Mouse (Mus musculus): ENCODE results near the gene Notch2. TPM values are rescaled to one million over a fixed set of nuclear protein-coding genes. Genes with fewer than 3 reads are reported as not detected.
A peak's percentile ranks its signal among the peaks of the same experiment; 100 is the strongest.

The Notch2 gene
- polyA plus RNA-seq, 1 experiment from 2014 or later = 7.9 TPM

- peaks cover 52% of the 10 kb centered on the region for H3K4me1 ChIP-seq (ENCODE audit: control insufficient read depth, low read depth, low read length)
- H3K9me3 ChIP-seq (replicated peaks; ENCODE audit: control insufficient read depth, low read length) = no peaks in the 10 kb centered on the region
- H3K4me2 ChIP-seq (ENCODE audit: low read depth, low read length) = no peak overlapping the region
- H3K36me3 ChIP-seq (ENCODE audit: control insufficient read depth, insufficient read depth) = no peaks in the 10 kb centered on the region
- H3K4me3 ChIP-seq (ENCODE audit: low read depth, low read length) = no peak overlapping the region
- H3K27me3 ChIP-seq (ENCODE audit: control insufficient read depth, insufficient read depth, low read depth, low read length) = no peaks in the 10 kb centered on the region
- no peak overlapping the region for H3K27ac ChIP-seq (ENCODE audit: low read length)
- ATAC-seq (ENCODE audit: low read depth) = peak; percentile 70
- no peak overlapping the region for H3K9ac ChIP-seq (ENCODE audit: low read depth, low read length)
- 13% methylated on average over 3 of the region's 3 CpGs for WGBS (ENCODE audit: insufficient replicate concordance)
These were observed 18.9 kb downstream of the Notch2 start for GRCm38 (mm10) chr3:98032191-98032590.

GRCm38 (mm10) chr3:98032944-98033343, 19.6 kb downstream of the Notch2 start:
- no peaks in the 10 kb centered on the region for H3K27me3 ChIP-seq (ENCODE audit: control insufficient read depth, insufficient read depth, low read depth, low read length)
- no peak overlapping the region for H3K4me3 ChIP-seq (ENCODE audit: low read depth, low read length)
- no peak overlapping the region for H3K27ac ChIP-seq (ENCODE audit: low read length)
- no peaks in the 10 kb centered on the region for H3K9me3 ChIP-seq (replicated peaks; ENCODE audit: control insufficient read depth, low read length)
- H3K4me2 ChIP-seq (ENCODE audit: low read depth, low read length) = no peak overlapping the region
- no peak overlapping the region for H3K9ac ChIP-seq (ENCODE audit: low read depth, low read length)
- WGBS (ENCODE audit: insufficient replicate concordance) = 72% methylated on average over 5 of the region's 5 CpGs
- no peaks in the 10 kb centered on the region for H3K36me3 ChIP-seq (ENCODE audit: control insufficient read depth, insufficient read depth)
- H3K4me1 ChIP-seq (ENCODE audit: control insufficient read depth, low read depth, low read length) = peaks cover 47% of the 10 kb centered on the region
- no peak for ATAC-seq (ENCODE audit: low read depth)

- 36% methylated on average over 15 of the region's 15 CpGs for WGBS (ENCODE audit: insufficient replicate concordance)
- ATAC-seq (ENCODE audit: low read depth) = no peak
- H3K4me2 ChIP-seq (ENCODE audit: low read depth, low read length) = no peak overlapping the region
- H3K9ac ChIP-seq (ENCODE audit: low read depth, low read length) = no peak overlapping the region
- H3K27me3 ChIP-seq (ENCODE audit: control insufficient read depth, insufficient read depth, low read depth, low read length) = no peaks in the 10 kb centered on the region
- H3K36me3 ChIP-seq (ENCODE audit: control insufficient read depth, insufficient read depth) = no peaks in the 10 kb centered on the region
- no peak overlapping the region for H3K4me3 ChIP-seq (ENCODE audit: low read depth, low read length)
- H3K27ac ChIP-seq (ENCODE audit: low read length) = no peak overlapping the region
- H3K4me1 ChIP-seq (ENCODE audit: control insufficient read depth, low read depth, low read length) = peaks cover 50% of the 10 kb centered on the region
- H3K9me3 ChIP-seq (replicated peaks; ENCODE audit: control insufficient read depth, low read length) = no peaks in the 10 kb centered on the region
These were observed 21.6 kb downstream of the Notch2 start for GRCm38 (mm10) chr3:98034622-98035593.

- H3K4me3 ChIP-seq (ENCODE audit: low read depth, low read length) = no peak overlapping the region
- WGBS (ENCODE audit: insufficient replicate concordance) = 52% methylated on average over 6 of the region's 6 CpGs
- no peak overlapping the region for H3K27ac ChIP-seq (ENCODE audit: low read length)
- no peak overlapping the region for H3K9ac ChIP-seq (ENCODE audit: low read depth, low read length)
- H3K4me1 ChIP-seq (ENCODE audit: control insufficient read depth, low read depth, low read length) = peaks cover 41% of the 10 kb centered on the region
- H3K4me2 ChIP-seq (ENCODE audit: low read depth, low read length) = no peak overlapping the region
- H3K27me3 ChIP-seq (ENCODE audit: control insufficient read depth, insufficient read depth, low read depth, low read length) = no peaks in the 10 kb centered on the region
- no peaks in the 10 kb centered on the region for H3K36me3 ChIP-seq (ENCODE audit: control insufficient read depth, insufficient read depth)
- no peak for ATAC-seq (ENCODE audit: low read depth)
- no peaks in the 10 kb centered on the region for H3K9me3 ChIP-seq (replicated peaks; ENCODE audit: control insufficient read depth, low read length)
These were observed 22.8 kb downstream of the Notch2 start for GRCm38 (mm10) chr3:98036161-98036560.

GRCm38 (mm10) chr3:98037151-98037550, 23.8 kb downstream of the Notch2 start:
- peaks cover 32% of the 10 kb centered on the region for H3K4me1 ChIP-seq (ENCODE audit: control insufficient read depth, low read depth, low read length)
- WGBS (ENCODE audit: insufficient replicate concordance) = 73% methylated on average over 7 of the region's 7 CpGs
- no peaks in the 10 kb centered on the region for H3K9me3 ChIP-seq (replicated peaks; ENCODE audit: control insufficient read depth, low read length)
- H3K9ac ChIP-seq (ENCODE audit: low read depth, low read length) = no peak overlapping the region
- no peak overlapping the region for H3K4me3 ChIP-seq (ENCODE audit: low read depth, low read length)
- no peak for ATAC-seq (ENCODE audit: low read depth)
- no peaks in the 10 kb centered on the region for H3K27me3 ChIP-seq (ENCODE audit: control insufficient read depth, insufficient read depth, low read depth, low read length)
- no peaks in the 10 kb centered on the region for H3K36me3 ChIP-seq (ENCODE audit: control insufficient read depth, insufficient read depth)
- no peak overlapping the region for H3K27ac ChIP-seq (ENCODE audit: low read length)
- no peak overlapping the region for H3K4me2 ChIP-seq (ENCODE audit: low read depth, low read length)

GRCm38 (mm10) chr3:98038658-98039057, 25.3 kb downstream of the Notch2 start:
- no peak for ATAC-seq (ENCODE audit: low read depth)
- no peak overlapping the region for H3K27ac ChIP-seq (ENCODE audit: low read length)
- 85% methylated on average over 8 of the region's 8 CpGs for WGBS (ENCODE audit: insufficient replicate concordance)
- no peak overlapping the region for H3K4me2 ChIP-seq (ENCODE audit: low read depth, low read length)
- H3K36me3 ChIP-seq (ENCODE audit: control insufficient read depth, insufficient read depth) = no peaks in the 10 kb centered on the region
- H3K4me1 ChIP-seq (ENCODE audit: control insufficient read depth, low read depth, low read length) = peaks cover 29% of the 10 kb centered on the region
- H3K4me3 ChIP-seq (ENCODE audit: low read depth, low read length) = no peak overlapping the region
- H3K9me3 ChIP-seq (replicated peaks; ENCODE audit: control insufficient read depth, low read length) = no peaks in the 10 kb centered on the region
- H3K9ac ChIP-seq (ENCODE audit: low read depth, low read length) = no peak overlapping the region
- H3K27me3 ChIP-seq (ENCODE audit: control insufficient read depth, insufficient read depth, low read depth, low read length) = no peaks in the 10 kb centered on the region

GRCm38 (mm10) chr3:98039223-98039622, 25.9 kb downstream of the Notch2 start:
- no peaks in the 10 kb centered on the region for H3K36me3 ChIP-seq (ENCODE audit: control insufficient read depth, insufficient read depth)
- WGBS (ENCODE audit: insufficient replicate concordance) = 57% methylated on average over 5 of the region's 5 CpGs
- no peak for ATAC-seq (ENCODE audit: low read depth)
- no peak overlapping the region for H3K27ac ChIP-seq (ENCODE audit: low read length)
- no peak overlapping the region for H3K4me2 ChIP-seq (ENCODE audit: low read depth, low read length)
- H3K4me1 ChIP-seq (ENCODE audit: control insufficient read depth, low read depth, low read length) = peaks cover 31% of the 10 kb centered on the region
- no peaks in the 10 kb centered on the region for H3K9me3 ChIP-seq (replicated peaks; ENCODE audit: control insufficient read depth, low read length)
- H3K4me3 ChIP-seq (ENCODE audit: low read depth, low read length) = no peak overlapping the region
- H3K27me3 ChIP-seq (ENCODE audit: control insufficient read depth, insufficient read depth, low read depth, low read length) = no peaks in the 10 kb centered on the region
- no peak overlapping the region for H3K9ac ChIP-seq (ENCODE audit: low read depth, low read length)

- 72% methylated on average over 16 of the region's 16 CpGs for WGBS (ENCODE audit: insufficient replicate concordance)
- Histone ChIP-seq H3K9me3 (replicated peaks; ENCODE audit: control insufficient read depth, low read length) (no peaks in the 10 kb centered on the region), H3K4me1 (ENCODE audit: control insufficient read depth, low read depth, low read length) (peaks cover 26% of the 10 kb centered on the region), H3K9ac (ENCODE audit: low read depth, low read length) (no peak overlapping the region), H3K4me2 (ENCODE audit: low read depth, low read length) (no peak overlapping the region), H3K27me3 (ENCODE audit: control insufficient read depth, insufficient read depth, low read depth, low read length) (no peaks in the 10 kb centered on the region), H3K4me3 (ENCODE audit: low read depth, low read length) (no peak overlapping the region), H3K36me3 (ENCODE audit: control insufficient read depth, insufficient read depth) (no peaks in the 10 kb centered on the region), H3K27ac (ENCODE audit: low read length) (no peak overlapping the region)
- ATAC-seq (ENCODE audit: low read depth) = no peak
These were observed 26.5 kb downstream of the Notch2 start for GRCm38 (mm10) chr3:98039666-98040456.

GRCm38 (mm10) chr3:98040836-98041235, 27.5 kb downstream of the Notch2 start:
- Histone ChIP-seq H3K4me2 (ENCODE audit: low read depth, low read length) (no peak overlapping the region), H3K36me3 (ENCODE audit: control insufficient read depth, insufficient read depth) (no peaks in the 10 kb centered on the region), H3K27me3 (ENCODE audit: control insufficient read depth, insufficient read depth, low read depth, low read length) (no peaks in the 10 kb centered on the region), H3K27ac (ENCODE audit: low read length) (no peak overlapping the region), H3K9me3 (replicated peaks; ENCODE audit: control insufficient read depth, low read length) (no peaks in the 10 kb centered on the region), H3K4me1 (ENCODE audit: control insufficient read depth, low read depth, low read length) (peaks cover 25% of the 10 kb centered on the region), H3K4me3 (ENCODE audit: low read depth, low read length) (no peak overlapping the region), H3K9ac (ENCODE audit: low read depth, low read length) (no peak overlapping the region)
- ATAC-seq (ENCODE audit: low read depth) = no peak
- 84% methylated on average over 6 of the region's 6 CpGs for WGBS (ENCODE audit: insufficient replicate concordance)

Measured in liver, embryonic 16.5 days (tissue).